Mouse (Mus musculus): ENCODE measurements around the gene Rarg. TPM values are rescaled to one million over a fixed set of nuclear protein-coding genes. Genes with fewer than 3 reads are reported as not detected.

The Rarg gene
- polyA plus RNA-seq, 1 experiment: 2.6 TPM

DNA sequence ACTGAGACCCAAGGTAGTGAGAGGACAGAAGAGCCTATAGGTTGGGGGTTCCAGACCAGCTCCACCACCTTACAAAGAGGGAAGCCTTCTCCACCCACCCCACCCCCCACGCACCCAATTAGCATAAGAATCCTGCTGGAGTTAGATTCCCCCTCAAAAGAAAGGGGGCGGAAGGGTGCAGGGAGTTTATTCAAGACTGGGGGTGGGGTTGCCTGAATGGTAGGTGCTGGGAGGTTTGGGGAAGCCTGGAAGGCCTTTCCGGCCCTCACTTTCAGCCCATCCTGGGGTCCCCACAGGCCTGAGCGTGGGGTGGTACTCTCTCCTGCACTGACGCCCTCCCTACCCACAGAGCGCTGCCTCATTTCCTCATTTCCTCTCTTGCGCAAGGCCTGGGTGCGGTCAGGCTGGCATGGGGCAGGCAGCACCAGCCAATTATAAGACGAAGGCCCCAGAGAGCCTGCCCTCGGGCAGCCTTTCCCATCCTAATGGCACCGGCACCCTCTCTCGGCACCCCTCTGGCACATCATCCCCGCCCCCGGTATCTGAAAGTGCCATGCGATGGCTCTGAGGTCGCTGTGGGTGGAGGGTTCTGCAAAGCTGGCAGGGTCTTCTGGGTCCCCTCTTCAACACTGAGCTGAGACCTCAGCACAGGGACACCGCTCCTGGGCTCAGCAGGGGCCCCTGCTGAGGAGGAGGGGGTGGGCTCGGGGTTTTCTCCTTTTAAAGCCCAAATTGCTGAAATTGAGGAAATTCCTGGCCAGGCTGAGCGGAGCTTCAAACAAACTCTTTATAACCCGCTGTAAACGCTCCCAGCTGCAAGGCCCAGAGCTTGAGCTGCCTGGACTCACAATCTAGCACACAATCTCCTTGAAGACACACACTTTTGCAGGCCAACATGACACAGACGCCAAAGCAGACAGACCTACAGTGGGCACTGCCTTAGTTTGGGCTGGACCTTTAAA is 13.8 kb downstream of the Rarg start:
- no peaks in the 10 kb centered on the region; the same call in 1 of the 2 replicates for H3K27me3 ChIP-seq (ENCODE audit: control insufficient read depth, insufficient read depth, low read length)
- peaks cover 21% of the 10 kb centered on the region for H3K4me1 ChIP-seq (ENCODE audit: control insufficient read depth, insufficient read depth, low read length)
- H3K36me3 ChIP-seq (ENCODE audit: control insufficient read depth, insufficient read depth, low read length): no peaks in the 10 kb centered on the region
- H3K27ac ChIP-seq (ENCODE audit: control insufficient read depth, insufficient read depth, low read depth, low read length): no peak overlapping the region
- no peak overlapping the region for H3K4me3 ChIP-seq (ENCODE audit: control insufficient read depth, low read depth, low read length)
- TF ChIP-seq CTCF (IDR thresholded peaks at IDR 0.05; ENCODE audit: control insufficient read depth, insufficient read depth, insufficient replicate concordance, low read depth, low read length) (no peak), POLR2A (IDR thresholded peaks at IDR 0.05; ENCODE audit: control insufficient read depth, low read depth, low read length) (no peak)

DNA sequence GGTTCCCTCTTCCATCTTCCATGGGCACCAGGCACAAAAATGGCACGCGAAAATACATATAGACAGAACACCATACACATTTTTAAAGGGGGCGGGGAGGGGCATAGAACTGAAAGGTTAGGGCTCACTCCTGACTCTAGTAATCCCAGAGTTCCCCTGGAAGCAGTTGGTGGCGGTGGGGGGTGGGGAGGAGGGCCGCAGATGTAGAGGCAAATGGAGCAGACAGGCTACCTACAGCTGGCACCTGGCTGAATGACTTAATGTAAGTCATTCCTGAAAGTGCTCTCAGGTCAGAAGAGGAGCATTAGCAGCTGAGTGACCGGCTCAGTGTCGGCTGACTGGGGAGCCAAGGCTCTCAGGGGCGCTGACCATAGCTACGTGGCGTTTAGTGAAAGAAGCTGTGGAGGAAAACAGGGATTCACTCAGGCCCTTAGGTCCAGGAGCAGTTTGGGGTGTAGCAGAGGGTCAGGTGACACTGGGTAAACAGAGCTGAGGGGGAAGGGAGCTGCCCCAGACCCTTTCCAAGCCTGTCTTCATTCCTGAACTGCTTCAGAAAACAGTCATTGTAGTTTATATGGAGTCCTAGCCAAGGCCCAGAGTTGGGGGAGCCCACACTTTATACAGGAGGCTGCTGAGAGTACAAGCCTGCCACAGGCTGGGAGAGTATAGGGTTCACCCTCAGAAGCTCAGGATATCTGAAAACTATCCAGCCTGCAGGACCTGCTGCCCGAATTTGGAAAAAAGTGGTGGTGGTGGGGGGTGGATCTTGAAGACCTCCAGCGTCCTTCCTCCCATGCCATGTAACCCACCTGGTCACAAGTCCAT is 14.7 kb downstream of the Rarg start:
- peaks cover 18% of the 10 kb centered on the region for H3K4me1 ChIP-seq (ENCODE audit: control insufficient read depth, insufficient read depth, low read length)
- H3K4me3 ChIP-seq (ENCODE audit: control insufficient read depth, low read depth, low read length): no peak overlapping the region
- H3K27ac ChIP-seq (ENCODE audit: control insufficient read depth, insufficient read depth, low read depth, low read length): no peak overlapping the region
- no peaks in the 10 kb centered on the region; the same call in 1 of the 2 replicates for H3K27me3 ChIP-seq (ENCODE audit: control insufficient read depth, insufficient read depth, low read length)
- TF ChIP-seq POLR2A (IDR thresholded peaks at IDR 0.05; ENCODE audit: control insufficient read depth, low read depth, low read length): no peak
- TF ChIP-seq CTCF (IDR thresholded peaks at IDR 0.05; ENCODE audit: control insufficient read depth, insufficient read depth, insufficient replicate concordance, low read depth, low read length): no peak
- H3K36me3 ChIP-seq (ENCODE audit: control insufficient read depth, insufficient read depth, low read length): no peaks in the 10 kb centered on the region

DNA sequence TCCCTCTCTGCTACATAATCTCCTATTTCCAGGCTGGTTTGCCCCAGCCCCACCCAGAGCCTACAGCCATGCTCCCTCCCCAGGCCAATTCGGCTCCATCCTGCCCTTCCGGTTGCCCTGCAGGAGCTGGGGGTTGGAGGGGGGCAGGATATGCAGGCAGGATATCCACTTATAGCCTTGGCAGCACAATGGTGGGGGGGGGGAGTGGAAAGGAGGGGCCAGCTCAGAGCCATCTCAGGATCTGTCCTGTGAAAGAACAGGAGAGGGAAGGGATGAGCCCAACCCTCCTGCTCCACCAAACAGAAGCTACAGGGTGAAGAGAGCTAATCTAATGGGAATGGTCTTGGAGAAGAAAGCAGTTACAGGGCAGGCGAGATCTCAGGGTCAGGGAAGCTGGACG is 16.7 kb downstream of the Rarg start:
- TF ChIP-seq CTCF (IDR thresholded peaks at IDR 0.05; ENCODE audit: control insufficient read depth, insufficient read depth, insufficient replicate concordance, low read depth, low read length) (no peak), POLR2A (IDR thresholded peaks at IDR 0.05; ENCODE audit: control insufficient read depth, low read depth, low read length) (no peak)
- H3K27ac ChIP-seq (ENCODE audit: control insufficient read depth, insufficient read depth, low read depth, low read length): no peak overlapping the region
- no peaks in the 10 kb centered on the region for H3K27me3 ChIP-seq (ENCODE audit: control insufficient read depth, insufficient read depth, low read length)
- peaks cover 8% of the 10 kb centered on the region for H3K4me1 ChIP-seq (ENCODE audit: control insufficient read depth, insufficient read depth, low read length)
- no peaks in the 10 kb centered on the region for H3K36me3 ChIP-seq (ENCODE audit: control insufficient read depth, insufficient read depth, low read length)
- no peak overlapping the region for H3K4me3 ChIP-seq (ENCODE audit: control insufficient read depth, low read depth, low read length)

DNA sequence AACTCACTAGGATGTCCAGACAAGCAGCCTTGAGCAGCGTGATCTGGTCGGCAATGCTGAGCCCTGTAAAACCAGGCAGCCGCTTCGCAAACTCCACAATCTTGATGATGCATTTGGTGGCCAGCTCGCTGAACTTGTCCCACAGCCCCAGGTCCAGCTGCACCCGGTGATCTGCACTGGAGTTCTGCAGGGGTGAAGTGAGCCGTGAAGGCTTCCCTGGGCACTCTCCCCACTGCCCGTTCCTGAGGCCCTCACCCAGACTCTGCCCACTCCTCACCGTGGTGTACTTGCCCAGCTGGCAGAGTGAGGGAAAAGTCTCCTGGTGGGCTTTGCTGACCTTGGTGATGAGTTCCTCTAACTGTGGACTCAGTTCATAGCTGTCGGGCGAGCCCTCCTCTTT is 17.5 kb downstream of the Rarg start:
- H3K4me1 ChIP-seq (ENCODE audit: control insufficient read depth, insufficient read depth, low read length): peaks cover 13% of the 10 kb centered on the region

DNA sequence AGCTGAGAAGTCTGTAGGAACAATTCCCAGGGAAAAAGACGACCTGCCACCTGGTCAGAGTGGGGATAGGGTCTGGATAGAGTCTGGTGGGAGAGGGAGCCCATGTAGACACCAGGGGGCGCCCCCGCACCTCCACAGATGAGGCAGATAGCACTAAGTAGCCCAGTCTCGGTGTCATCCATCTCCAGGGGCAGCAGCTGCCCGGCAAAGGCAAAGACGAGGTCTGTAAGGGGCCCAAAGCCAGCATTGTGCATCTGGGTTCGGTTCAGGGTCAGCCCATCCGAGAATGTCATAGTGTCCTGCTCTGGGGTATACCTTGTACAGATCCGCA is 18.1 kb downstream of the Rarg start:
- Histone ChIP-seq H3K4me3 (ENCODE audit: control insufficient read depth, low read depth, low read length) (no peak overlapping the region), H3K27me3 (ENCODE audit: control insufficient read depth, insufficient read depth, low read length) (no peaks in the 10 kb centered on the region), H3K27ac (ENCODE audit: control insufficient read depth, insufficient read depth, low read depth, low read length) (no peak overlapping the region), H3K4me1 (ENCODE audit: control insufficient read depth, insufficient read depth, low read length) (peaks cover 13% of the 10 kb centered on the region), H3K36me3 (ENCODE audit: control insufficient read depth, insufficient read depth, low read length) (no peaks in the 10 kb centered on the region)
- TF ChIP-seq CTCF (IDR thresholded peaks at IDR 0.05; ENCODE audit: control insufficient read depth, insufficient read depth, insufficient replicate concordance, low read depth, low read length) (peak; percentile 62; the same call in 1 of the 2 replicates), POLR2A (IDR thresholded peaks at IDR 0.05; ENCODE audit: control insufficient read depth, low read depth, low read length) (no peak)

More for the DNA sequence above, 17.5 kb downstream of the Rarg start:
- H3K27ac ChIP-seq (ENCODE audit: control insufficient read depth, insufficient read depth, low read depth, low read length): no peak overlapping the region
- no peaks in the 10 kb centered on the region for H3K36me3 ChIP-seq (ENCODE audit: control insufficient read depth, insufficient read depth, low read length)
- TF ChIP-seq CTCF (IDR thresholded peaks at IDR 0.05; ENCODE audit: control insufficient read depth, insufficient read depth, insufficient replicate concordance, low read depth, low read length) (no peak), POLR2A (IDR thresholded peaks at IDR 0.05; ENCODE audit: control insufficient read depth, low read depth, low read length) (no peak)
- no peak overlapping the region for H3K4me3 ChIP-seq (ENCODE audit: control insufficient read depth, low read depth, low read length)
- H3K27me3 ChIP-seq (ENCODE audit: control insufficient read depth, insufficient read depth, low read length): no peaks in the 10 kb centered on the region

DNA sequence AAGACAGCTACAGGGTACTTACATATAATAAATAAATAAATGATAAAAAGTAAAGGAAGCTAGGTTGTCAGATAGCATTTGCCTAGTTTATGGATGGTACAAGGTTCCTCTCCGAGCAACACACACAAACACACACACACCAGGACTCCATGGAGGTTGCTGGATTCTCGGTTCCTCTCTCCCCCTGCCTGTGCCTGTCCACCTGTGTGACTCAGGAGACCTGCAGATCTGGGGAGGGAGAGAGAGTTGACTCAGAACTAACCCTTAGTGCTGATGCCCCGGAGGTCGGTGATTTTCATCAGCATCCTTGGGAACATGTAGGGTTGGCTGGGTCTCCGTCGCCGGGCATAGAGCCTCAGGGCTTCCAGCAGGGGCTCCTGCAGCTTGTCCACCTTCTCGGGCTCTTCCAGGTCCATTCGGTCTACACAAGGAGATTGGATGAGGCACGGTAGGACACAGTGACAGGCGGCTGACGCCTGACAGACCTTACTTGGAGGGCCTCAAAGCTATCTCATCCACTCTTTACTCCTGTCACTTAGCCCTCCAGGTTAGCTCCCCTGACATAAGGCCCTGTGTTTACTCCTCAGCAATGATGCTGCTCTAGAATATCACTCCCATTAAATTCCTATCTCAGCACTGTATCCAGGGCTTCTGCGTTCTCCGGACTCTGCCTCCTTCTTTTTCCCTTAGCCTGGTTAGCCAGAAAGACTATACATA is 18.6 kb downstream of the Rarg start:
- TF ChIP-seq CTCF (IDR thresholded peaks at IDR 0.05; ENCODE audit: control insufficient read depth, insufficient read depth, insufficient replicate concordance, low read depth, low read length) (no peak), POLR2A (IDR thresholded peaks at IDR 0.05; ENCODE audit: control insufficient read depth, low read depth, low read length) (no peak)
- Histone ChIP-seq H3K4me1 (ENCODE audit: control insufficient read depth, insufficient read depth, low read length) (peaks cover 13% of the 10 kb centered on the region), H3K4me3 (ENCODE audit: control insufficient read depth, low read depth, low read length) (no peak overlapping the region), H3K36me3 (ENCODE audit: control insufficient read depth, insufficient read depth, low read length) (no peaks in the 10 kb centered on the region), H3K27ac (ENCODE audit: control insufficient read depth, insufficient read depth, low read depth, low read length) (no peak overlapping the region), H3K27me3 (ENCODE audit: control insufficient read depth, insufficient read depth, low read length) (no peaks in the 10 kb centered on the region)

Measured in testis, adult 2 months (tissue).